Mouse (Mus musculus) thymus, adult 2 months (tissue): ENCODE data around the gene Csnk1g2.

Experiments
- CTCF ChIP-seq: fragments of 200-500 bp; IDR thresholded peaks from 2 replicates; pipeline ENCODE4 v1.5.1; 2012; ENCODE audit warnings: mild to moderate bottlenecking, control low read depth, low read length, moderate library complexity, borderline replicate concordance; ENCODE audit not compliant: control insufficient read depth, poor library complexity, insufficient read depth; ENCODE audit errors: extremely low read depth
- POLR2A ChIP-seq: fragments of 200-500 bp; IDR thresholded peaks from 2 replicates; pipeline ENCODE4 v1.6.1; 2012; ENCODE audit warnings: mild to moderate bottlenecking, low read length, control low read depth, moderate library complexity; ENCODE audit not compliant: control insufficient read depth, poor library complexity, insufficient read depth; ENCODE audit errors: extremely low read depth

DNA sequence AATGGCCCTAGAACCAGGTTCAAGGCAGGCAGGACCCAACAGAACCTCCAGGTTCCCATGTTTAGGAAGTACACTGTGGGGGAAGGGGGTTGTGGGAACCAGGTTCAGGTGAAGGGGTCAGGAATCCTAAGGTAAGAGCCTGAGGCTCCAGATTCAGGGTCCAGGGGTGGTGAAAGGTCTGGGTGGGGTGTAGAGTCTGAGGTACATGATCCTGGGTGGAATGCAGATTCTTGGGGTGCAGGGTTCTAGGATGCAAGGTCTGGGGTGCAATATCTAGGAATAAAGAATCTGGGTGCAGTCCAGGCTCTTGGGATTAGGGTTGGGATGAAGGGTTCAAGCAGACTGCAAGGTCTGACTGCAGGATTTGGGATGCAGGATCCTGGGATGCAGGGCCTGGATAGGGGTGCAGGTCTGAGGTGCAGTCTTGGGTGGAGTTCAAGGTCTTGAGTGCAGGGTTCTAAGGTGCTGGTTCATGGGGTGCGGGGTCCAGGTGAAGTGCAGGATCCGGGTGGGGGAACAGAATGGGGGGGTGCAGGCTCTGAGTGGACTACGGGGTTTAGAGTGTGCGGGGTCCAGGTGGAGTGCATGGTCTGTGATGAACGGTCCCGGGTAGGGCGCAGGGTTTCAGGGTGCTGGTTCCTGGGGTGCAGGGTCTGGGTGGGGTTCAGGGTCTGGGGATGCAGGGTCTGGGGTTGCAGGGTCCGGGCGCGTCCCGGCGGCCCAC is 32.9 kb downstream of the Csnk1g2 start:
- TF ChIP-seq CTCF (no peak), POLR2A (no peak)
